Mouse (Mus musculus) midbrain, postnatal 0 days (tissue): ENCODE results near the gene Mrpl14. TPM values are rescaled to one million over a fixed set of nuclear protein-coding genes. Genes with fewer than 3 reads are reported as not detected.

Experiments
- ATAC-seq: fragments of 200-750 bp; cut with Nextera tagmentation; 2 replicates; pipeline ENCODE4 v1.8.0; 2017; ENCODE audit warnings: moderate number of reproducible peaks, mild to moderate bottlenecking, moderate TSS enrichment, moderate library complexity; ENCODE audit not compliant: low FRiP score
- DNase-seq: peaks from one replicate; pipeline ENCODE4 v3.0.0-alpha.2; 2015; ENCODE audit warnings: low spot score
- H3K27ac ChIP-seq: fragments of 300-500 bp; sonication (generic); 2 replicates; pipeline ENCODE4 v1.5.1; 2014; ENCODE audit warnings: low read depth, mild to moderate bottlenecking, low read length, mixed read lengths
- H3K27me3 ChIP-seq: fragments of 300-500 bp; sonication (generic); 2 replicates; pipeline ENCODE4 v1.6.1; 2014; ENCODE audit warnings: low read length, control low read depth, mixed read lengths; ENCODE audit not compliant: insufficient read depth
- H3K36me3 ChIP-seq: fragments of 300-500 bp; sonication (generic); 2 replicates; pipeline ENCODE4 v1.6.1; 2014; ENCODE audit warnings: low read length, control low read depth, mixed read lengths; ENCODE audit not compliant: insufficient read depth
- H3K4me1 ChIP-seq: fragments of 300-500 bp; sonication (generic); 2 replicates; pipeline ENCODE4 v1.6.1; 2014; ENCODE audit warnings: mild to moderate bottlenecking, control low read depth, antibody characterized with exemption, low read length, mixed read lengths; ENCODE audit not compliant: insufficient read depth
- H3K4me2 ChIP-seq: fragments of 300-500 bp; sonication (generic); 2 replicates; pipeline ENCODE4 v1.6.1; 2014; ENCODE audit warnings: low read depth, mild to moderate bottlenecking, low read length, mixed read lengths; ENCODE audit not compliant: poor library complexity, severe bottlenecking
- H3K4me3 ChIP-seq: fragments of 300-500 bp; sonication (generic); 2 replicates; pipeline ENCODE4 v1.5.1; 2014; ENCODE audit warnings: low read depth, mild to moderate bottlenecking, low read length, moderate library complexity
- H3K9ac ChIP-seq: fragments of 300-500 bp; sonication (generic); replicated peaks from 2 replicates; pipeline ENCODE4 v1.6.1; 2014; ENCODE audit warnings: mild to moderate bottlenecking, low read length, moderate library complexity, mixed read lengths; ENCODE audit not compliant: poor library complexity, severe bottlenecking
- H3K9me3 ChIP-seq: fragments of 300-500 bp; sonication (generic); 2 replicates; pipeline ENCODE4 v1.6.1; 2016; ENCODE audit warnings: low read length, control low read depth
- CTCF ChIP-seq: IDR thresholded peaks from 2 replicates; pipeline ENCODE4 v1.5.1; 2016; ENCODE audit warnings: antibody characterized with exemption, mild to moderate bottlenecking
- WGBS: fragments of 180-500 bp; shearing (Covaris S2); extraction: QIAGEN DNeasy Blood & Tissue Kit; methylation state at CpG from one replicate; pipeline ENCODE4 v1.1.7; 2014; 5-methylcytosine and 5-hydroxymethylcytosine counted together
- polyA plus RNA-seq: library from polyadenylated mRNA; unstranded; fragments of >200 nt; fragmentation: Nextera tagmentation; extraction: Ambion mirVana; gene quantifications from 2 replicates; pipeline ENCODE4 v1.2.1, GENCODE M21; 2015
- total RNA-seq: library from RNA; depleted of rRNA; stranded (reverse); fragments of >200 nt; gene quantifications from 2 replicates; pipeline ENCODE4 v1.2.3, GENCODE M21; 2014

Mrpl14 gene
- total and polyA plus RNA-seq, 2 experiments from 2014 or later: 42.8 to 114 TPM

- Histone ChIP-seq H3K9me3 (no peaks in the 10 kb centered on the region), H3K27me3 (no peaks in the 10 kb centered on the region), H3K36me3 (no peaks in the 10 kb centered on the region), H3K27ac (peak overlapping the region; percentile 84), H3K4me2 (peak overlapping the region; percentile 59), H3K9ac (peak overlapping the region; percentile 66), H3K4me3 (peak overlapping the region; percentile 47), H3K4me1 (no peaks in the 10 kb centered on the region)
- ATAC-seq (peak; percentile 77), DNase-seq (peak; percentile 92)
- peak; percentile 99 for TF ChIP-seq CTCF
- 3% methylated on average over 25 of the region's 25 CpGs for WGBS
These were observed 37.8 kb downstream of the Mrpl14 start for GRCm38 (mm10) chr17:45723732-45724573.

DNA sequence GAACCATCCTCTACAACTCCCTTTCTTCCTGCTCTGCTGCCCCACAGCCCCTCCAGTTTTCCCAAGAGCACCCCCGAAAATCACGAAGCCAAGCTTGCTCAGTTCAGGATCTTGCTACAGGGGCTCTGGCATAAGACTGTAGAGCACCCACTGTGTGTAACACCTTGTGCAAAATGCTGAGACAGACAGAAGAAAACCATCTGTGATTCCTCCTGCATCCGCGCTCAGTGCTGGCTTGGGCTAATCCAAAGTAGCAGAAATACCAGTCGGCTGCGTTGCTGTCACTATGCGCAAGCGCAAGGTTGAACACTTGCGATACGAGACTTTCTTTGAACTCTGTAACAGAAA, 38.4 kb downstream of the Mrpl14 start:
- 0 out of 2 replicates have a peak, but pooled peaks have one; percentile 9 for ATAC-seq
- Histone ChIP-seq H3K9ac (no peak overlapping the region), H3K4me1 (no peaks in the 10 kb centered on the region), H3K9me3 (no peaks in the 10 kb centered on the region), H3K36me3 (no peaks in the 10 kb centered on the region), H3K4me3 (peak overlapping the region; percentile 47), H3K27me3 (no peaks in the 10 kb centered on the region), H3K4me2 (peak overlapping the region; percentile 59; the same call in 1 of the 2 replicates), H3K27ac (peak overlapping the region; percentile 84)
- DNase-seq: no peak
- TF ChIP-seq CTCF: no peak
- WGBS: 87% methylated on average over 10 of the region's 10 CpGs

GRCm38 (mm10) chr17:45726249-45726648, 40.1 kb downstream of the Mrpl14 start:
- H3K27ac ChIP-seq: no peak overlapping the region
- H3K4me1 ChIP-seq: no peaks in the 10 kb centered on the region
- WGBS: 73% methylated on average over 7 of the region's 7 CpGs
- no peak for TF ChIP-seq CTCF
- DNase-seq (no peak), ATAC-seq (no peak)
- no peaks in the 10 kb centered on the region for H3K27me3 ChIP-seq
- no peak overlapping the region for H3K9ac ChIP-seq
- H3K4me3 ChIP-seq: no peak overlapping the region
- no peak overlapping the region for H3K4me2 ChIP-seq
- H3K9me3 ChIP-seq: no peaks in the 10 kb centered on the region
- H3K36me3 ChIP-seq: no peaks in the 10 kb centered on the region

DNA sequence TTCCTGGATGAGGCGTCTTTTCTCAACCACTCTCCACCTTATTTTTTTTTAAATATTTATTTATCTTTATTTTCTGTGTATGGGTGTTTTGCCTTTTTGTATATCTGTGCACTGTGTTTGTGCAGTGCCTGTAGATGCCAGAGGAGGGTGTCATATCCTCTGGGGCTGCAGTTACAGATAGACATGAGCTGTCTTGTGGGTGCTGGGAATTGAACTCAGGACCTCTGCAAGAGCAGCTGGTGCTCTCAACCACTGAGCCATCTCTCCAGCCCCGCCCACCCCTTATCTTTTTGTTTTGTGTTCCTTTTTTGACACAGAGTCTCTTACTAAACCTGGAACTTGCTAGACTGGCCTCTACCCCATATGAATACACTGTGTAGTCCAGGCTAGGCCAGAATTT, 41.4 kb downstream of the Mrpl14 start:
- H3K4me1 ChIP-seq: no peaks in the 10 kb centered on the region
- H3K36me3 ChIP-seq: no peaks in the 10 kb centered on the region
- no peaks in the 10 kb centered on the region for H3K27me3 ChIP-seq
- 89% methylated on average over 2 of the region's 2 CpGs for WGBS
- ATAC-seq (no peak), DNase-seq (no peak)
- no peak overlapping the region for H3K4me2 ChIP-seq
- no peak overlapping the region for H3K9ac ChIP-seq
- H3K27ac ChIP-seq: no peak overlapping the region
- no peaks in the 10 kb centered on the region for H3K9me3 ChIP-seq
- H3K4me3 ChIP-seq: no peak overlapping the region
- TF ChIP-seq CTCF: no peak

DNA sequence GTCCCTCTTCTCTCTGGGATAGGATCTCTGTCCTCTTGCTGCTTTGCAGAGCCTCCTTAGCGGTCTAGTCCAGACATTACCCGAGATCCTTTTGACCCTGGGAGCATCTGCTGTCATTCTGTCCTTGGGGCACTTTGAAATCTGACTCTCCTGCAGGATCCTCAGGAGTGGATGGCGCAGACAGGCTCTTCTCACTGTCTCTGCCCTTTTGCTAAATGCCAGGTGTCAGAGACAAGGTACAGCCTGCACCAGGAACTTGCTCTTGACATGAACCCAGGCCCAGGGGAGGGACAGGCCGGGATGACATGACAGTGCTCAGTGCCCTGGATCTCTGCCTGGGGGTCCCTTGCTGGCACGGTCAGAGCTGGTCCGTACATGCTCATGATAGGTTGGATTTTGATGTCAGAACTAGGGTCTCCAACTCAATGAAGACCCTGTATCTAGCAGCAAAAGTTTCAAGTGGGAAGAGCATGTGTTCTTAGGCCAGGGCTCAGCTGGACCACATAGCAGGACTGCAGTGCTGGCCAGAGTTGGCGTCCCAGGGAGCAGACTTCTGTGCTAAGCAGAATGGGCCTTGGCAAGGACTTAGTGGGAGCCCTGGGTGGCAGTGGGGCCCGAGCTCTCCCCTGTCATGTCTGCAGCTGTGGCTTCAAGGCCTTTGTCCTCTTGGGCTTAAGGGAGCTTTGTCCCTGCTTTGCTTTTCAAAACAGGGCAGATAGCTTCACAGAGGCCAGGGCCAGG, 42.0 kb downstream of the Mrpl14 start:
- ATAC-seq: no peak
- Histone ChIP-seq H3K9me3 (no peaks in the 10 kb centered on the region), H3K4me2 (no peak overlapping the region), H3K27me3 (0 out of 2 replicates have a peak, but pooled peaks cover 4% of the 10 kb centered on the region), H3K4me3 (no peak overlapping the region), H3K4me1 (0 out of 2 replicates have a peak, but pooled peaks cover under 1% of the 10 kb centered on the region), H3K9ac (no peak overlapping the region), H3K27ac (no peak overlapping the region), H3K36me3 (no peaks in the 10 kb centered on the region)
- WGBS: 63% methylated on average over 8 of the region's 8 CpGs
- TF ChIP-seq CTCF: no peak
- no peak for DNase-seq

- DNase-seq: no peak
- no peak for TF ChIP-seq CTCF
- no peak for ATAC-seq
These were observed 43.3 kb downstream of the Mrpl14 start for GRCm38 (mm10) chr17:45729387-45729786.

More at GRCm38 (mm10) chr17:45729387-45729786, 43.3 kb downstream of the Mrpl14 start:
- no peaks in the 10 kb centered on the region for H3K9me3 ChIP-seq
- H3K9ac ChIP-seq: no peak overlapping the region
- 61% methylated on average over 10 of the region's 10 CpGs for WGBS
- no peak overlapping the region for H3K4me3 ChIP-seq
- H3K4me1 ChIP-seq: peaks cover 11% of the 10 kb centered on the region
- H3K36me3 ChIP-seq: no peaks in the 10 kb centered on the region
- H3K27me3 ChIP-seq: 0 out of 2 replicates have a peak, but pooled peaks cover 8% of the 10 kb centered on the region
- H3K27ac ChIP-seq: no peak overlapping the region
- no peak overlapping the region for H3K4me2 ChIP-seq
